Mouse (Mus musculus): ENCODE measurements around the gene Mamld1. TPM values are rescaled to one million over a fixed set of nuclear protein-coding genes. Genes with fewer than 3 reads are reported as not detected.

Gene Mamld1
- polyA plus RNA-seq (2017; shearing (Covaris generic)): not detected

GRCm38 (mm10) chrX:71049864-71050576, at the start of gene Mamld1:
Gene Mamld1, plus strand, starts transcription at chrX:71050256.

Other genes with a start within 250 kb of the Mamld1 start
- 5.5 TPM for gene Mtm1, start 160.5 kb downstream of the Mamld1 start, polyA plus RNA-seq (2017; shearing (Covaris generic))

Measured in effector memory CD4-positive, alpha-beta T cell, adult 5 months (primary cell).